Mouse (Mus musculus) forelimb bud, embryonic 11.5 days (tissue): Measurements from ENCODE around the gene Stim1.
"Not testable (repeated sequence)": the region's sequence is repeated elsewhere in the genome, so short reads cannot be mapped to it uniquely, and the experiment has no call there.

Experiments used
- DNase-seq: peaks from one replicate; pipeline ENCODE4 v3.0.0-alpha.2; 2012; ENCODE audit warnings: low read depth, low spot score

Gene Stim1

DNA sequence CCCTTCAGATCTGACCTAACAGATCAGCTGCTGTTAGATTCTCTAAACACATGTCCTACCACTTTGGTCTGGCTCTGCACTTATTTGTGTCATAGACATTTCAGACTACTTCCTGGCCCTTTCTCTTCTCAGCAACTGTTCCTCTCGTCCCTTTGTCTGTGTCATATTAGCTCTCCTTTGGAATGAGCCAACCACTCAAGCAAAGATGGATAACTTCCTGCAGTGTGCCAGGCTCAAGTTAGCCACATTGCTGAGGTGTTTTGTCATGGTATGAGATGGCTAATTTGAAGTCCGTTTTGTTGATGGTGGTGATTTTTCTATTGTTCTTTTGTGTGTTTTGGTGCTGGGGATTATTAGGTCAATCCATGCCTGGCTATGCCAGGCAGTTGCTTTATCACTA, 93.7 kb downstream of the Stim1 start:
- DNase-seq, result no peak

DNA sequence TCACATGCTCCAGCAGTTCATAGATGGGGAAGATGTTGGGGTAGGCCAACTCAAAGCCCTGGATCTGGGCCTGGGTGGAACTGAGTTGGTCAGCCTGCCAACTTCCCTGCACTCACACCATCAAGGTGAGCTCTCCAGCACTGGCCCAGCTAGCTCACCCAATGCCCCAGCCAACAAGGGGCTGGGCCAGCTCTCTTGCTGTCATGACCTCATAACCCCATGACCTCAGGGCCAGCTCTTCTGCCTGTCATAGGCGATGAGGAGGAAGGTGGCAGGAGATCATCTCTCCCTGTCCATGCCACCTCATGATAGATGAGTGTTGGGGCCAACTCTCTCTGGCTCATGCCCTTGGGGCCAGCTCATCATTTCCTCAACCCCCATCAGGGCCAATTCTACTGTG, 96.2 kb downstream of the Stim1 start:
- no peak for DNase-seq

DNA sequence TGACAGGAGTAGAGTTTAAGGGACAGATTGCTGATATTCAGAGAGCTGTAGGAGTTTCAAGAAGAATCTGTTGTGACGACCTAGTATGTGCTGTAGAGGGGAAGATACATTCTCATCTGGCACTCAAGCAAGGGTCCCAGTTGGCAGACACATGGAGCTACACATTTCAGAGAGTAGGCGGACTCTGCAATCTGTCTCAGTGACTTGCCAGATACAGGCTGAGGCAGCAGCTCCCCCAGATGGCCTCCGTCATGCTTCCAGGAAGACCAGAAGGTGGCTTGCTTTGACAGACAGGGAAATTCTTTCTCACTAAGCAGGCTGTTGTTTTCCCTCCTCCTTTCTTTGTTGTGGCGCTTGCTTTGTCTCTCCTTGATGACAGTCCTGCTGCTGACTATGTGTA, 102.1 kb downstream of the Stim1 start:
- no peak for DNase-seq

DNA sequence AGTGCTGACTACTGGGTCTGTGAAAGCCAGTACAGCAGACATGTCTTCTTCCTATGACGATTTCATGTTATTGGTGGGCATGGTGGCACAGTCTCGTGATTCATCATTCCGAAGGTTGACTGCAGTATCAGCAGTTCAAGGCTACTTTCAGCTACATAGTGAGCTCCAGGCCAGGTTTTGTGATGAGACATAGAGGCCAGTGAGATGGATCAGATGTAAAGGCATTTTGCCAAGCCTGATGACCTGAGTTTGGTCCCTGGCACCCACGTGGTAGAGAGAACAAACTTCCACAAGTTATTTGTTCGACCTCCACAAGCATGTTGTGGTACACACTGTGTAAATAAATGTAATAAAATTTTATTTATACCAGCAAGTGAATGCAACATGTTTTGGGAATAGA, 102.9 kb downstream of the Stim1 start:
- no peak for DNase-seq

DNA sequence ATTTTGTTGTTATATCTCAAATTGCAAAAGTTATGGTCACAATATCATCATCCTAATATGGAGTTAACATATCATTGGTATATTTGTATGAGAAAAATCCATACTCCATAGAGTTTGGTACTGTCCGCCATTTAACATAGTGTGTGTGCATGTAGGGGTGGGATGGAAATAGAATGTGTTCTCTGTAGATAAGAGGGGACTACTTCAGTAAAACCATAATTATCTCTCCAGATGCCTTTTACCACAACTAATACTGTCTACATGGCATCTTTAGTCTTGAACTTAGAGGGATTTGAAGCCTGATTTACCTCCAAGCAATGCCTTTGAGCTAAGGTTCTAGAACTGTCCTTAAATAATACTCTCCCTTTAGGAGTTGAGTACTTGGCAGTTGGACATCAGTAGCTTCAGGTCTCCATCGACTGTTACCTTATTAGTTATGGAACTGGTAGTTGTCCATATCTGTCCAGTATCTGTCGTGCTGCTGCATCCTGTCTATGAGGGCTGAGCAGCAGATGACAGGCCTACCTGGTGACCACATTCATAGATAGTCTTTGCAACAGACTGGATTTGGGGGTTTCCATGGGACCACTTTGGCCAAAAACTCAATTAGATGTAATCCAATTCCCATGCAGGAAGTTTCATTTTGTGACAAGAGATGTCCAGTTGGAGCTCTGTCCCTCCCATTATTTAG, 105.9 kb downstream of the Stim1 start:
- no peak for DNase-seq

DNA sequence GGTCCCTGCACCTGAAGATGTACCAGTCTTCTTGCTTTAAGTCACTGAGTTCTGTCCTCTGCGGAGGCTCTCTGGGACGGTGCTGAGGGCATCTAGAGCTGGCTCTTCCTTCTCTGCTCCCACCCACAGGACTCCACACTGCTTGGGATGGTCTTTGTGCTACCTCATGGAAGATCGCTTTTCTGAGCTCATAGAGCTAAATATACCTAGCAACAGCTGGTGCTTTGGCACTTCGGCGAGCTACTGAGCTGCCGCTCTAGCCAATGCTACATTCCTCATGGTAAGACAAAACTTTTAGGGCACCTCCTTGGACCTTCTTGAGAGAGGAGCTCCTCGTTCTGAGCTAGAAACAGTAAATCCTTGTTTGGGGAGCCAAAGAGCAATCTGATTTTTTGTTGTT, 115.6 kb downstream of the Stim1 start:
- no peak for DNase-seq

DNA sequence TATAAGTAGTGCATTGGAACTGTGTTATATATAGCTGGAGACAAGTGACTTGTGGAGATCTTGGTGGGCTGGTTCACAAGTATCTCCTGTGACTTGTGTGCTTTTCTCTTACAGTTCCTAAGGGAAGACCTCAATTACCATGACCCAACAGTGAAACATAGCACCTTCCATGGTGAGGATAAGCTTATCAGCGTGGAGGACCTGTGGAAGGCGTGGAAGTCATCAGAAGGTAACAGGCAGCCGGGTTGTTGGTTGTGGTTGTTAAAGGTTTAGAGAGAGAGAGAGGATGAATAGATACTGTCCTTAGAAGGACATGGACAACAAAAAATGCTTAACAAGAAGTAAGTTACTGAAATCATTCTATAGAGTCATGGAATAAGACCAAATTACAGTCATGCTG, 118.4 kb downstream of the Stim1 start:
- DNase-seq, result no peak

DNA sequence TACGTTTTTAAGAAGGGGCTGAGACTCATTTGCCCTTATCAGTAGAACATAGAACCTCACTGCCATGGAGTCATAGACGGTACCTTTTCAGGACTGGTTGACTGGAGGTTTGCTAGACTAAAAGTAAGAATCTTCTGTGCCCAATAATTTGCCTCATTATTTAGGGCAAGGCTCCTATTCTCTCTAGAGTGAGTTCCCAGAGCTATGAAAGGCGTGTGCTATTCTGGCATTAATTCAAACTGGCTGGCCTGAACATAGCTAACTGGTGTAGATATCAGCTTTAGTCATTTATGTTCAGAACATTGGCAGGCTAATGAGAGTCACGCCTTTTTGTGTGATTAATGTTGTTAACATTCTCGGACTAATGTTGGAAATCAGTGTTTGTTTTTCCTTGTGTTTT, 121.5 kb downstream of the Stim1 start:
- no peak for DNase-seq

DNA sequence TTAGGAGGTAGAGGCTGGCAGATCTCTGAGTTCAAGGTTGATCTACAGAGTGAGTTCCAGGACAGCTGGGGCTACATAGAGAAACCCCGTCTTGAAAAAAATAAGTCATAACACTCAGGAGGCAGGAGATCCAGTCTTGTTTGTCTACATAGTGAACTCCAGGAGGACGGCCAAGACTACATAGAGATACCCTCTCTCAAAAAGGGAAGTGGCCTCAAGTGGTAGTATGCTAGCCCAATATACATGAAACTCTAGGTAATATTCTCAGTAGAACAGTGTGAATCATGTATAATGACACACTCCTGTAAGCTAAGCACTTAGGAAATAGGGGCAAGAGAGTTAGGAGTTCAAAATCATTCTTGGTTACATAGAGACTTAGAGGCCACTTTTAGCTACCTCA, 126.3 kb downstream of the Stim1 start:
- no peak for DNase-seq

DNA sequence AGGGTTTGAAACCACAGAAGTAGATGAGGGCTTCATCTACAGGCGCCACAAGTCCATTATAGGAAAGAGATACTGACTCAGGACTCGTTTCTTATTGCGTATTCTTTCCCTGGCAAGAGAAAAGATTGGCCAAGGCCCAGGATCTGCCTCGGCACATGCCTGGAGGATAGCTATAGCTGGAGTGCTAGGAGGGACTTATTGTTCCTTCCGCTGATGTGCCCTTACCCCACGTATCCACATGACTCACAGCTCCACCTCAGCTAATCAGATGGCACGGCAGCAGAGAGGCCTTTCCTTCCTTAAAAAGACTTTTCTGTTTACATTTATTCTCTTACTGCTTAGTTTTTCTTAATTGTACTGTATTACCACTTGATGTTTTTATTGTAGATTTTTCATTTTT, 128.3 kb downstream of the Stim1 start:
- DNase-seq, result no peak

DNA sequence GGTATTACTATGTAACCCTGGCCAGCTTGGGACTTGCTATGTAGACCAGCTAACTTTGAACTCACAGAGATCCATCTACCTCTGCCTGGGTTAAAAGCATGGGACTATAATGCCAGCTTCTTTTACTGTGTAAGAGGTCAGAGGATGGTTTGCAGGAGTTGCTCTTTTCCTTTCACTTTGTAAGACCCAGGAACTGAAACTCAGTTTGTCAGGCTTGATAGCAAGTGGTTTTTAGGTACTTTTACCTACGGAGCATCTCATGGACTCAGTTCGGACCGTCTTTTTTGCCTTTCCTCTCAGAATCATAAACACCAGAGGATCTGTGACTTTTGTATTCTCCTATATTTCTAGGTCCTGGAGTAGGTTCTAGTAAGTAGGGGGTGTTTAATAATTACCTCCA, 128.7 kb downstream of the Stim1 start:
- DNase-seq, result no peak

DNA sequence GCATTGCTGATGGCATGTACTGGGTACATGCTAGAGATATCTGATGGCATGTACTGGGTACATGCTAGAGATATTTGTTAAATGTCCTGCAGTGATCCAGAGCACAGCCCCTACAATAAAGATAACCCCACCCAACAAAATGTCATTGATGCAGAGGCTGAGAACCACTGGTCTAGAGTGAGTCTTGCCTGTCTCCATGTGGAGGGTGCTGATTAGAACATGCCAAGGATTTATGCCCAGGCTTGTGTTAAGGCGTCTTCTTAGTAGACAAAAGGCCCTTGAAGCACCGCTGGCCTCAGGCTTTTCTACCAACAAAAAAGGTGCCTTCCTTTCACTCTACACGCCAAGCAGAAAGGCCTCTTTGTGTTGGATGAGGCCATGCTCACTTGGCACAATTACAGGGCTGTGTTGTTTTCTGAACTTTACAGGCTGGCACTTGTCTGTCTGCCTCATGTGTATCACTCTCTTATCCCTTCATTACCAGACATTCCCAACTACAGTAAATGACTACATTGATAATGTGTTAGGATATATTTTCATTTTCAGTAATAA, 131.7 kb downstream of the Stim1 start:
- DNase-seq, result no peak

DNA sequence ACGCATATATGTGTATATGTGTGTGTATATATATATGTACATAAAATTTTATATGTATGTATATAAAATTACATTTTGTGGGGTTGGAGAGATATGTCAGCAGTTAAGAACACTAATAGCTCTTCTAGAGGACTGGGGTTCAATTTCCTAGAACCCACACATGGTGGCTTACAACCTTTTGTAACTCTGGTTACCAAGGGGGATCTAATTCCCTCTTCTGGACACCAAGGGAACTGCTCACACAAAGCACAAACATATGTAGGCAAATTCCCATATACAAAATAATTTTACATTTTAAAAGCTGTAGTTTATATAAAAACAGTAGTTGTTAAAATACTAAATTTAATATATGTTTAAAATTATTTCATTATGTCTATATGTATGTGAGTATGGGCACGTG, 136.5 kb downstream of the Stim1 start:
- no peak for DNase-seq

DNA sequence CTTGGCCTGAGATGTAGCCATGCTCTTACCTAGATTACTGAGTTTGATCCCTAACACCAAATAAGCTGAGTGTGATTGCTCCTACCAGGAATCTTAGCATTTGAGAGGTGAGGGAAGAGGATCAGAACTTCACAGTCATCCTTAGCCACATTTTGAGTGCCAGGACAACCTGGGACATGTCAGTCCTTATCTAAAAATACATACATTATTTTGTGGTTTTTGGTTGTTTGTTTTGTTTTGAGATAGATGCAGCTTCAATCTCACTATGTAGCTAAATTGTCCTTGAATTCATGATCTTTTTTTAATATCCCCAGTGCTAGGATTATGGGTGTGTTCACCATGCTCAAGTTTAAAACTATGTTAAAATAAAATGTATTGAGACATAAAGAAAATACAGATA, 139.8 kb downstream of the Stim1 start:
- DNase-seq, result no peak

DNA sequence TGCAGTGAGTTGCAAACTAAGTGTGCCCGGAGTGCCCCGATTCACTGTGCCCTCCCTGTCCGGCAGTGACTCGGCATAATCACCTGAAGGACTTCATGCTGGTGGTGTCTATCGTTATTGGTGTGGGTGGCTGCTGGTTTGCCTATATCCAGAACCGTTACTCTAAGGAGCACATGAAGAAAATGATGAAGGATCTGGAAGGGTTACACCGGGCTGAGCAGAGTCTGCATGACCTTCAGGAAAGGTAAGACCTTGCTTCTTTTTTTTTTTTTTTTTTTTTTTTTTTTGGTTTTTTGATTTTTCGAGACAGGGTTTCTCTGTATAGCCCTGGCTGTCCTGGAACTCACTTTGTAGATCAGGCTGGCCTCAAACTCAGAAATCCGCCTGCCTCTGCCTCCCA, 147.7 kb downstream of the Stim1 start:
- DNase-seq, result not testable (repeated sequence)

DNA sequence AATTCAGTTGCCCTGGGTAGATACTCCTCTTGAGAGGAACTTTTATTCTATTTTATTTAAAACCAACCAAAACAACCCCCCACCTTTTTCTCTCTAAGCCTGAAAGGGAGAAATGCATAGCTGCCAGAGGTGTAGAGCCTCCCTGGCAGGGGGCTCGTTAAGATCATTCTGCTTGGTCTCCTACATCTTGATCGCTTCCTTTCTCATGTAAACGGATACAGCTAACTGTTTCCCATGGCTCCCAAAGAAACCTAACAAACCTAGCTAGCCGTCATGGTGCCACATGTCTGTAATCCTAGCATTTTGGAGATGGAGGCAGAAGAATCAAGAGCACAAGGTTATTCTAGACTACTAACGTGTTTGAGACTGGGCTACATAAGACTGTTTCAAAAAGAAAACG, 148.2 kb downstream of the Stim1 start:
- DNase-seq, result no peak

DNA sequence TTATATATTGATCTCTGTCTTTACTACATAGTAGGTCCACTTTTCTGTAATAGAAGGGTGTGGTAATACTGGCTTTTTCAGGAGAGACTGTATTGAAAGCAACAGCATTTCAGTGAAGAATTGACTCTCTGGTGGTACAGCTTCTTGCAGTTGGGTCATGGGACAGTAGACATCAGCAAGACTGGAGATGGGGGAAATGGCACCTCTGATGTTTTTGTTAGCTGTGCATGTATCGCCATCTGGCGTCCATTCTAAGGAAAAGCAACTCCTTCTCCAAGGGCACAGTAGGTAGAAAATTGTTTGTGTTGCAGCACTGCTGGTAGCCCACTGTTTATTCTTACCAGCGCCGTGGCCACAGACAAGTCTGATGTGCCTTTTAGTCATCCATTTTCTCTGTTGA, 149.8 kb downstream of the Stim1 start:
- DNase-seq, result peak; percentile 80

DNA sequence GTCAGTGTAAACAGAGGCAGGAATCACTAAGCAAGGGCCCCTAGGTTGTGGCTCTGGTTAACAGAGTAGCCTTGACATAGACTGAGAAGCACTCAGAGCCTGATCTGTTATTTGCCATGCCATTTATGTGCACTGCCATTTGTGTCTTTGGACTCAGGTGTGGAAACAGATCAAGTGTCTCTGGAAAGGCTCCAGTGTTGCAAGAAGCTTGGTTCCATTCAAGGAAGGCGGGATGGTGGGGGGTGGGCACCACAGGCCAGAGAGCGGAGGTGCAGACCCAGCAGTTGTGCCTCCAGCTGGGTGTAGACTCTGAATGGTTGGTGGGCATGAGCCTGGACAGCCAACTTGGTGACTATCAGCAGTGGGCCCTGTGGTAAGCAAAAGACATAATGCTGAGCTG, 154.4 kb downstream of the Stim1 start:
- no peak for DNase-seq

DNA sequence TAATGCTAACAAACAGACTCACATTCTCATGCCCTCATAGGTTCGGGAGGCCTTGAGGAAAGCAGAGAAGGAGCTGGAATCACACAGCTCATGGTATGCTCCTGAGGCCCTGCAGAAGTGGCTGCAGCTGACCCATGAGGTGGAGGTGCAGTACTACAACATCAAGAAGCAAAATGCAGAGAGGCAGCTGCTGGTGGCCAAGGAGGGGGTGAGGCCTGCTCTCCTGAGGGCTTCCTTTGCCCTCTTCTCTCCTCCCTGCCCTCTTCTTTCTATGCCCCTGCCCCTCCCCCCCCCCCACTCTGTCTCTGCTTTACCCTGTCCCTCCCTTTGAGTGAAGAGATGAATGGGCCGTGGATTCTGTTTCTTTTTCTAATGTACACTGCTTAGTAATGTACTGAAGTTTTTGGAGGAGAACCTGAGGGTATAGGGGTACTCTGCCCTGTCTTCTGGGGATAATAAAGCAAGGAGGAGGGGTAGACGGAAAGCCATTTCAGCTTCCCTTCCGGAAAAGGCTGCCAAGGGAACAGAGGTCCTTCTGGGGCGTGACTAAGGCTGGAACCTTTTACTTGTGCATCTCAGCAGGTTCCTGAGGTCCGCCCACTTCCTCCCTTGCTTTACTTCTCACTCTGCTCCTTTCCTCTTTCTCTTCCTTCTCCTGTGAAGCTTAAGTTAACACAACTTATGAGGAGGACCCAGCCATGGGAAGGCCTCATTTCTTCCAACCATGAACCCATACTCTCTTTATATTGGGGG, 158.5 kb downstream of the Stim1 start:
- DNase-seq, result no peak

DNA sequence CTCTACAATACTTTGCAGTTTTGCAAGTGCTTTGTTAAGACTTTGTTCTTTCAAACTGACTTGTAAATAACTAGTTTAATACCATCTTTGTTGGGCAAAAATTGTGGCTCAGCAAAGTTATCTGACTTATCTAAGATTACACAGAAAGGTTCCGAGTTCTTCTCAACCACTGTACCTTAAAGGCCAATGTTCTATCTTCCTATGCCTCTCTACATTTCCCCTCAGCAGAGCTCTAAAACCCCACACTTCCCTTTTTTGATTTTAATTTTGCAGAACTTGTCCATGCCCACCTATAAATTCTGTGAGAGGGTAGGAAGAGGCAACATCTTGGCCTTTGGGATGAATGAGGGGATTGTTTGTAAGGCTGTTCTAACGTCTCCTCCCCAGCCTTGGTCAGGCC, 166.7 kb downstream of the Stim1 start:
- no peak for DNase-seq

DNA sequence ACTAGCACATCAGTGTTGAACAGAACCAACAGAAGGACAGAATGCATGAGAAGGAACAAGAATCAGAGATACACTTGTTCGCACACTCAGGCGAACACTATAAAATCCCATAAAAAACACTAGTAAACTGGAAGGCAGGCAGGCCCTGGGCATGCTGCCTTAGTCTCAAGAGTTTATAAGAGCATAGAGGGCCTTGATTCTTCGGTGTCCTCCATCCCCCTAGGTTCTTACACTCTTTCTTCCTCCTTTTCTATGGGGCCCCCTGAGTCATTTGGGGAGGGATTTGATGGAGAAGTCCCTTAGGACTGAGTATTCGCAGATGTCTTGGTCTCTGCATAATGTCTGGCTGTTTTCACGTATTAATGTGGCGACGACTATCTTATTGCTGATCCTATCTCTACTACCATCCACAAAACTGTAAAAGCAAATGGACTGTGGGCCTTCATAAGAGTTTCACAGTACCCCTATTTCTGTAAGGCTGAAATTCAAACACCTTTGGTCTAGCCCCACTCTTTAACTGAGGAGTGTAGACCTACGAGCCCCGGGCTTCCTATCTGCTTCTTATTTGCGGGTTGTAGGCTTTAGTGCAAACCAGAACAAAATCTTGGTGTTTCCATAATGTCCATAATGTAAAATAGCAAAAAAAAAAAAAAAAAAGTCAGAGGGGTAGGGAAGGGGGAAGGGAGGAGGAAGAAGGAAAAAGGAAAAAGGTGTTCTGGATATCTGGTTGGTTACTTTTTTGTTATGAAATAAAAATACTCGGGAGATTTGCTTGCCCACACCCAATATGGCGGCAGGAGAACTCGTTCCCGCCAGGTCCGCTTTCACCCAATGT, 173.4 kb downstream of the Stim1 start:
- DNase-seq, result no peak

DNA sequence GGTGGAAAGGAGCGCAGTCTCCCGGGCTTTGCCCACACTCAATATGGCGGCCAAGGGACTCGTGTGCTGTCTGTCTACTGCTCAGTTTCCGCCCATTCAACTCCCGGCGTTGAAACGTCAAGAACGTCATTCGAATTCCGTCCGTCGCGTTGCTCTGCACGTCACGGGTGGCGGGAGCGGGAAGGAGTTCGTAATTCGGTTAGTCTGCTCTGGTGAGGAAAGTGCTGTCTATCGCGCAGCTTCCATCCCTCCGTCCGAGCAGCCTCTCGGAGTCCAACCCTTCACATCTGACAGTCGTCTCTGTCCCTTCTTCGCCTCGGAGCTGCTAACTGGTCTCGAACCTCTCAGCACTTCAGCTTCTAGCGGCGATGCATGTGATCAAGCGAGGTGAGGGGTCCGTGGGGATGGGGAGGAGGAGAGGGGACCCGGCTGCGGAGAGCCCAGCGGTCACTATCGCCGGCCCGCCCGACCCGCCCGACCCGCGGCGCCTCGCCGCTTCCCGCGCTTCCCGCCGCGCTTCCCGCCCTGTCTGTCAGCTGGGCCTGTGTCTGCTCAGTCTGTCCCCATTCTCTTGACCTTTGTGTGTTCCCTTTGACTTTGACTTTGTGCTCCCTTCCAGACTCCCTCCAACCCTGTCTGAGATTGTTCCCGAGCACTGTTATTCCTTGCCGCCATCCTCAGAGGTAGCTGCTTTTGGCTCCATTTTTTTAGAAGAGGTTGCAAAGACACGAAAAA, 174.2 kb downstream of the Stim1 start, which contains the start of gene Rrm1:
TSS of gene Rrm1 (plus strand) at position 39 of the 735 bp plus-strand sequence.
- DNase-seq, result peak; percentile 98
